Mouse (Mus musculus): ENCODE results near the gene Sestd1. TPM values are rescaled to one million over a fixed set of nuclear protein-coding genes. Genes with fewer than 3 reads are reported as not detected.

The Sestd1 gene
- total and polyA plus RNA-seq, 3 experiments, result 0.02 to 0.22 TPM; not detected in 1

DNA sequence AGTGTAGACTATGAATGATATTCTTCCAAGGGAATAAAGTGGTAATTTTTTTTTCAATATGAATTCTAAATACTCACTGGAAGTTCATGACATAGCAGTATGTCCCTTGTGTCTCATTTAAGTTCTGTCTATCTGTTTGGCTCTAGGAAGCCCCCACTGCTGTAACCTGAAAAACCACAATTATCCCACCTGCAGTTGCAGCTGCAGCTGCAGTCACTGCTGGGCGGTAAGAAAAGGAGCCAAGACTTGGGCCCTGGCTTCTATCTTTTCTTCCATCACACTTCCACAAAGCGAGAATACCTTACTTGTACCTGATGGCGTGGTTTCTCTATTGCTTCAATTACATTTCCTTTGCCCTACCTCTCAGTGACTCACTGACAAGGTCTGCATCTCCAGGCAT lies 92.9 kb downstream of the Sestd1 start:
- H3K27me3 ChIP-seq (ENCODE audit: insufficient read depth, low read length), result no peaks in the 10 kb centered on the region
- TF ChIP-seq GATA1 (IDR thresholded peaks at IDR 0.05; ENCODE audit: borderline replicate concordance, low read length) (no peak), POLR2AphosphoS5 (IDR thresholded peaks at IDR 0.05; ENCODE audit: insufficient replicate concordance, low read depth, low read length) (no peak), GATA2 (IDR thresholded peaks at IDR 0.05; ENCODE audit: borderline replicate concordance, low read depth, low read length) (no peak)
- H3K4me1 ChIP-seq (ENCODE audit: insufficient read depth, low read depth, low read length), result no peaks in the 10 kb centered on the region
- no peak overlapping the region for H3K4me3 ChIP-seq (ENCODE audit: low read depth, low read length)
- DNase-seq (ENCODE audit: low spot score) (no peak), ATAC-seq (ENCODE audit: extremely low read depth, insufficient number of reproducible peaks, low FRiP score, poor library complexity, severe bottlenecking) (no peak)
- H3K36me3 ChIP-seq (replicated peaks), result no peaks in the 10 kb centered on the region
- peaks cover 47% of the 10 kb centered on the region for H3K9me3 ChIP-seq (replicated peaks)

DNA sequence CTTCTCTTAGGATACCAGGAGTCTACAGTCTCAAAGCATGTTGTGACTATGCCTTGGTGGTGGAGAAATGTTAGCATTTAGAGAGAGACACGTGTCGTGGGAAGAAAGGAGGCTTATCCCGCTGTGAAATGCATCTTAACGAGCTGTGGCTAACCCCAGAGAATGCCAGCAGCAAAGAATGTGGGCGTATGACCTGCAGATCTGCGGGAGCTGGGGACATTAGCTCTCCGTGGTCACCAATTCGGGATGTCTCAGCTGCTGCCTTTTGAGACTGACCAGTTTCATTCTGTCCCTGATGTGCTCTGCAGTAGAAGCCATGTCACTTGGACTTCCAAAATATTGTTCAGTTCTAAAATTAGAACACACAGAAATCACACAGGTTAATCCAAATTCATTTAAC lies 93.5 kb downstream of the Sestd1 start:
- Histone ChIP-seq H3K36me3 (replicated peaks) (no peaks in the 10 kb centered on the region), H3K9me3 (replicated peaks) (peaks cover 44% of the 10 kb centered on the region), H3K4me3 (ENCODE audit: low read depth, low read length) (no peak overlapping the region), H3K4me1 (ENCODE audit: insufficient read depth, low read depth, low read length) (no peaks in the 10 kb centered on the region), H3K27me3 (ENCODE audit: insufficient read depth, low read length) (no peaks in the 10 kb centered on the region)
- no peak for ATAC-seq (ENCODE audit: extremely low read depth, insufficient number of reproducible peaks, low FRiP score, poor library complexity, severe bottlenecking)
- TF ChIP-seq CTCF (IDR thresholded peaks at IDR 0.05; ENCODE audit: low read depth, low read length), result no peak
- TF ChIP-seq GATA1 (IDR thresholded peaks at IDR 0.05; ENCODE audit: borderline replicate concordance, low read length), result no peak
- no peak for TF ChIP-seq TAL1 (conservative IDR thresholded peaks at IDR 0.05; ENCODE audit: low read depth, low read length)
- TF ChIP-seq GATA2 (IDR thresholded peaks at IDR 0.05; ENCODE audit: borderline replicate concordance, low read depth, low read length), result no peak
- TF ChIP-seq POLR2AphosphoS5 (IDR thresholded peaks at IDR 0.05; ENCODE audit: insufficient replicate concordance, low read depth, low read length), result no peak
- DNase-seq (ENCODE audit: low spot score), result no peak

DNA sequence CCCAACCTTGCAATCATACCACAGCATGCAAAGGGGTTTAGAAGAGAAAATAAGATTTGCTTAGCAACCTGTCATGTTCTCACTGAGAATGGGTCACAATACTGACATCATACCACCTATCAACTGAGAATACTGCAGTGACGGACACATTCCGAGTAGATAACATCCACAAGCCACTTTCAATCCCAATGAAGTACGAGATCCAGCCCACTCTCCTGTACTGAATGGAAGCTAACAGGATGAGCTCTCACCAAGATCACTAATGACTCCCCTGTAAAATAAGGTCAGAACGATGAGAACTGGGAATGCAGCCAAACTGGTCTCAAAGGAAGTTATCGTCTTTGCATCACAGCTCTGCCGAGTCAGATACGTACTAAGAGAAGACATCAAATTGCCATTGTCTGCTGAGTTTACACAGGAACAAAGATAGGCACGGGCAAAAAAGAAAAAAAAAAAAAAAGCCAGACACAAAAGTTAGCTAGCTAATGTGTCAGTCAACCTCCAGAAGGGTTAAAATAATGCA lies 96.3 kb downstream of the Sestd1 start:
- ATAC-seq (ENCODE audit: extremely low read depth, insufficient number of reproducible peaks, low FRiP score, poor library complexity, severe bottlenecking) (no peak), DNase-seq (ENCODE audit: low spot score) (no peak)
- Histone ChIP-seq H3K9me3 (replicated peaks) (peaks cover 31% of the 10 kb centered on the region), H3K27me3 (ENCODE audit: insufficient read depth, low read length) (no peaks in the 10 kb centered on the region), H3K36me3 (replicated peaks) (no peaks in the 10 kb centered on the region), H3K4me3 (ENCODE audit: low read depth, low read length) (no peak overlapping the region), H3K4me1 (ENCODE audit: insufficient read depth, low read depth, low read length) (no peaks in the 10 kb centered on the region)
- TF ChIP-seq GATA2 (IDR thresholded peaks at IDR 0.05; ENCODE audit: borderline replicate concordance, low read depth, low read length) (no peak), GATA1 (IDR thresholded peaks at IDR 0.05; ENCODE audit: borderline replicate concordance, low read length) (no peak), POLR2AphosphoS5 (IDR thresholded peaks at IDR 0.05; ENCODE audit: insufficient replicate concordance, low read depth, low read length) (no peak)

DNA sequence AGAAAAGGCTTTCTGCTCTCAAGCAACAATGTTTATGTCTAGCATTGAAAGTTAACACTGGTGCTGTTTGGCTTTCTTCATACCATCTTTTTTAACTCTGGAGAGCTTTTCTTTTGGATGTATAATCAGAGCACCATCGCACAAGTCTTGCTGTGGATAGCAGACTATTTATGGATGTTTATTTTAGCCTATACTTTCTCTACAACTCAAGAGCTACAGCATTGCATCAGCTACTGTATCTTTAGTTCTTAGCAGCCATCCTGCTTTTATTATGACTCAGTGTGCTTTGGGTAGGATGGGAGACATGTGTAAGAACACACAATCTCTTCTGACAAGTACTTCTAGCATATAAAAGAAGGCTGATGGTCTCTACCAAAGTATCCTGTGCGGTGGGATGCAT lies 96.7 kb downstream of the Sestd1 start:
- no peak for ATAC-seq (ENCODE audit: extremely low read depth, insufficient number of reproducible peaks, low FRiP score, poor library complexity, severe bottlenecking)
- Histone ChIP-seq H3K9me3 (replicated peaks) (peaks cover 32% of the 10 kb centered on the region), H3K4me3 (ENCODE audit: low read depth, low read length) (no peak overlapping the region), H3K27me3 (ENCODE audit: insufficient read depth, low read length) (no peaks in the 10 kb centered on the region), H3K4me1 (ENCODE audit: insufficient read depth, low read depth, low read length) (no peaks in the 10 kb centered on the region), H3K36me3 (replicated peaks) (no peaks in the 10 kb centered on the region)
- TF ChIP-seq CTCF (IDR thresholded peaks at IDR 0.05; ENCODE audit: low read depth, low read length), result no peak
- TF ChIP-seq POLR2AphosphoS5 (IDR thresholded peaks at IDR 0.05; ENCODE audit: insufficient replicate concordance, low read depth, low read length), result no peak
- no peak for TF ChIP-seq GATA2 (IDR thresholded peaks at IDR 0.05; ENCODE audit: borderline replicate concordance, low read depth, low read length)
- no peak for TF ChIP-seq GATA1 (IDR thresholded peaks at IDR 0.05; ENCODE audit: borderline replicate concordance, low read length)
- TF ChIP-seq TAL1 (conservative IDR thresholded peaks at IDR 0.05; ENCODE audit: low read depth, low read length), result no peak
- no peak for DNase-seq (ENCODE audit: low spot score)

DNA sequence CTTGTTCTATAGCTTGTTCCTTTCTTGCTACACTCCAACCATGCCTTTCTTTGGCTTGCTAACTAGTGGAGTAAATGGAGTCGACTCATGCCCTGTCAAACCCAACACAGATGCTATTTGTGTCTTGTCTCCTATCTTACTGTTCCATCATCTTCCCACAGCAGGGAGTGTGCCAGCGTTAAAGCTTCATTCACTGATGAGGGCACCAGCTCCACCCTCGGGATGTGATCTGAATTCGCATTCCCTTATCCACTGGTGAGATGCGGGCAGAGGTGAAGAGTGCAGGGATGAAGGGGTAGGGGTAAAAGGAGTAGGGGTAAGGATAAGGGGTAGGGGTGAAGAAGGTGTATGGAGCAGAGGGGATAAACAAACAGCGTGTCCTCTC lies 97.4 kb downstream of the Sestd1 start:
- DNase-seq (ENCODE audit: low spot score) (no peak), ATAC-seq (ENCODE audit: extremely low read depth, insufficient number of reproducible peaks, low FRiP score, poor library complexity, severe bottlenecking) (no peak)
- Histone ChIP-seq H3K9me3 (replicated peaks) (peaks cover 29% of the 10 kb centered on the region), H3K4me3 (ENCODE audit: low read depth, low read length) (no peak overlapping the region), H3K36me3 (replicated peaks) (no peaks in the 10 kb centered on the region), H3K27me3 (ENCODE audit: insufficient read depth, low read length) (no peaks in the 10 kb centered on the region), H3K4me1 (ENCODE audit: insufficient read depth, low read depth, low read length) (no peaks in the 10 kb centered on the region)
- TF ChIP-seq CTCF (IDR thresholded peaks at IDR 0.05; ENCODE audit: low read depth, low read length) (no peak), POLR2AphosphoS5 (IDR thresholded peaks at IDR 0.05; ENCODE audit: insufficient replicate concordance, low read depth, low read length) (no peak), GATA2 (IDR thresholded peaks at IDR 0.05; ENCODE audit: borderline replicate concordance, low read depth, low read length) (no peak), TAL1 (conservative IDR thresholded peaks at IDR 0.05; ENCODE audit: low read depth, low read length) (no peak), GATA1 (IDR thresholded peaks at IDR 0.05; ENCODE audit: borderline replicate concordance, low read length) (no peak)

DNA sequence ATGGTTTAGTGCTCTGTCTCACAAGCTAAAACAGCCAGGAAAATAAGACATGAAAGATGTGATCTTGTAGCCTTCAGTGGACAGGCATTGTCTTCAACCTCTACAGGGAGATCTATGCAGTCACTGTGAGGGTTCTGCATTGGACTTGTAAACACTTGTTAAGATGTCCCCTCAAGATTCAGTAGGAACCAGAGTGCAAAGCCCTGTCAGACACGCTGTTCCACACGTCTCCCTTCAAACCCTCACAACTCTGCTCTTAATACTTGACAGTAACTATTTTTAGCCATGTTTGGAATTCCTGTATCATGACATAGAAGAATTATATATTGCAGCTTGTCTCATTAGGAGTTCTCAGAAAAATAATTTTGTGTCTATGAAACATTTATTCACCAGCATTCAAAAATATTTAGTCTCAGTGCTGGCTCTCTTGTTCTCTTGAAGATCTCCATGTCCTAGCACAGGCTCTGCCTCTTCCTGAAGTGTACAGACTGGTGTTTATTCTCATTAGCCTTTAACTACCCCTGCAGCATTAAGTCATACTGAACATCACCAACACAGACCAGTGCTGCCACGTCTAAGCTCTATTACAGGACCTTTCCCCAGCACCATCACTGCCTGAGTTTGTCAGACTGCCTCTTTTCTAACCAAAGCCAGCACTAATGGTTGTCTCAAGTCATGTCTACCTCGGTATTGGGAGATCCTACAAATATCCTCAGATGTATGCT lies 98.0 kb downstream of the Sestd1 start:
- DNase-seq (ENCODE audit: low spot score), result no peak
- TF ChIP-seq TAL1 (conservative IDR thresholded peaks at IDR 0.05; ENCODE audit: low read depth, low read length), result no peak
- no peaks in the 10 kb centered on the region for H3K27me3 ChIP-seq (ENCODE audit: insufficient read depth, low read length)
- no peak overlapping the region for H3K4me3 ChIP-seq (ENCODE audit: low read depth, low read length)
- no peaks in the 10 kb centered on the region for H3K4me1 ChIP-seq (ENCODE audit: insufficient read depth, low read depth, low read length)
- ATAC-seq (ENCODE audit: extremely low read depth, insufficient number of reproducible peaks, low FRiP score, poor library complexity, severe bottlenecking), result no peak
- peaks cover 29% of the 10 kb centered on the region for H3K9me3 ChIP-seq (replicated peaks)
- H3K36me3 ChIP-seq (replicated peaks), result no peaks in the 10 kb centered on the region
